Mouse (Mus musculus): ENCODE data around the gene Crygc. TPM values are rescaled to one million over a fixed set of nuclear protein-coding genes. Genes with fewer than 3 reads are reported as not detected.

The Crygc gene
- polyA plus RNA-seq, 1 experiment from 2014 or later: not detected

DNA sequence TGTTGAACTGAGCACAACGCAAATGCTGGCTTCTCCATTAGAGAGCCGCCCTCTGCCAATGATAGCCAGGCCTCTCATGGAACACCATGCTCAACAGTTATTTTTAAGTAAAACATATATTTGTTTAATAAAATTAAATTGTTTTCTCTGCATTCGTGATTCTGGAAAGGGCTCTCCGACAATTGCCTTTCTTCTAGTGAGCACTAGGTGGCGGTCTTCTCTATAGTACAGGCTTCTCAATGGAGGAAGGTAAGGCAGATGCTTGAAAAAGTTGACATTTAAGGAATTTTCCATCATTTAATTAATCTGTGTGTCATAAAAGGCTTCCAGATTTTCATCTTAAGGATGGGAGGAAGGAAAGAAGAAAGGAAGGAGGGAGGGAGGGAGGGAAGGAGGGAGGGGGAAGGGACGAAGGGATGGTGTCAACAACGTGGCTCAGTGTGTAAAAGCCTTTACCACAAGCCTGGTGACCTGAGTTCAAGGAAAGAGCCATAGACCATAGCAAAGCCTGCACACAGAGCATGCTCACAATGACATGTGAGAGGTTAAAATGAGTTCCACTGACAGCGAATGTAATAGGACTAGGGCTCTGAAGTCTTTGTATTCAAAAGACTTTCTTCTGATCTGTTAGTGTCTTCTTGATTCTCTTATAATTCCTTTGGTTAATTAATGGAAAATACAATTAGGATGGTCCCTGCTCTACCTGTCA, 26.9 kb downstream of the Crygc start:
- 38% methylated on average over 8 of the region's 8 CpGs for WGBS (ENCODE audit: insufficient replicate concordance)
- no peaks in the 10 kb centered on the region for H3K36me3 ChIP-seq (ENCODE audit: control insufficient read depth, insufficient read depth, low read length)
- no peak overlapping the region for H3K9ac ChIP-seq (ENCODE audit: low read depth, low read length)
- no peak overlapping the region for H3K4me2 ChIP-seq
- no peak overlapping the region for H3K27ac ChIP-seq (ENCODE audit: low read depth, low read length)
- no peak for ATAC-seq (replicated peaks; ENCODE audit: insufficient number of reproducible peaks, low FRiP score, low TSS enrichment)
- H3K4me1 ChIP-seq (ENCODE audit: control insufficient read depth, insufficient read depth, low read length): no peaks in the 10 kb centered on the region
- no peaks in the 10 kb centered on the region for H3K9me3 ChIP-seq (replicated peaks; ENCODE audit: control insufficient read depth, low read length)
- no peak overlapping the region for H3K4me3 ChIP-seq (ENCODE audit: low read depth, low read length)
- H3K27me3 ChIP-seq (ENCODE audit: control insufficient read depth, insufficient read depth, low read length): no peaks in the 10 kb centered on the region

DNA sequence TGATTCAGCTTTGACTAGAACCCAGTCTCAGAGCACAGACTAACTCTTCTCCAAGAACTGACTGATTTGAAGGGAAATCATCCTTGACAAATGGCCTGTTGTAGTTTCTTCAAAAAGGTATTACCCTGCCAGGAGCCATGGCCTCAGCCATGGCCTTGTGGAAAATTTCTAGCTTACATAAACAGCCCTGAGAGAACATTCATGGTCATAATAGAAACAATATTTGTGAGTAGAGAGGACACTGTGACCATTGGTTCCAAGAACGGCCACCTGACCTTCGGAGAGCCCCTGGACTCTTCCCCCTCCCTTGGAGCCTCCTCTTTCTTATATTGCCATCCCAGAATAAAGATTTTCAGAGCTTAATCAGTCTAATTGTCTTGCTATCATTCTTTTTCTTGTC, 30.1 kb downstream of the Crygc start:
- Histone ChIP-seq H3K9ac (ENCODE audit: low read depth, low read length) (no peak overlapping the region), H3K27ac (ENCODE audit: low read depth, low read length) (no peak overlapping the region), H3K4me3 (ENCODE audit: low read depth, low read length) (no peak overlapping the region), H3K4me2 (no peak overlapping the region), H3K27me3 (ENCODE audit: control insufficient read depth, insufficient read depth, low read length) (no peaks in the 10 kb centered on the region), H3K9me3 (replicated peaks; ENCODE audit: control insufficient read depth, low read length) (no peaks in the 10 kb centered on the region), H3K36me3 (ENCODE audit: control insufficient read depth, insufficient read depth, low read length) (no peaks in the 10 kb centered on the region), H3K4me1 (ENCODE audit: control insufficient read depth, insufficient read depth, low read length) (no peaks in the 10 kb centered on the region)
- ATAC-seq (replicated peaks; ENCODE audit: insufficient number of reproducible peaks, low FRiP score, low TSS enrichment): no peak
- WGBS (ENCODE audit: insufficient replicate concordance): 81% methylated on average over 2 of the region's 2 CpGs

DNA sequence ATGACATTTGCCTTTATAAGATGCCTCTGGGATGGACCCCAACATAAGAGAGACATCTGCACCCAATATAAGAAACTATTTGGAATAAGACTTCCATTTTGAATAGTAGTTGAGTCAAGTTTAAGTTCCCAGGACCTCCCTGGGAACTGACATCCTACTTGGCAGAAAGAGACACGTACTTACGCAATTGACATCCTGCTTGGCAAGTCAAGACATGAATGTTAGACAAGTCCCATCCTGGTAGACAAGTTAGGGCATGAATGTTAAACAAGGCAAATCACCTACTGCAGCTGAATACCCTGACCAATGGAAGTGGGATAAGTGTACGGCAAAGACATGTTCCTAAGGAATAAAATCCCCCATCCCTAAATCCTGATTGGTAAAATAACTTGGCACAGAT, 31.7 kb downstream of the Crygc start:
- H3K4me2 ChIP-seq: no peak overlapping the region

DNA sequence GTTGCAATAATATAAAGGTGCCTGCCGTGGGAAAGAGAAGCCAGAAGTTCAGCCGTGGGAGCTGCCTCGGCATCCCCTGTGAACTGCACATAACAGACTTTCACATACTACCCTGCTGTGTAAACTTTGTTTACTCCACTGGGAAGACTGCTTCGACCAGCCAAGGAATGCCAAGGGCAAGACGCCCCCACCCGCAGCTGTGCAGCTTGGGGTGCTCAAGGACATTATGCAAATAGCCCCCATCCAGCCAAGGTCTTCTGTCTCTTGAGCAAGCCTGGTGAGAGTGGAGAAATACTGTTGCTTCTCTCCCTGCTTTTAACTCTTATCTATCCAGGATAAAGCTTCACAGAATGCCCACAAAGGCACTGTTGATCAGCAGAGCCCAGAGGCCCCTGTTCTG, 32.7 kb downstream of the Crygc start:
- ATAC-seq (replicated peaks; ENCODE audit: insufficient number of reproducible peaks, low FRiP score, low TSS enrichment): no peak
- WGBS (ENCODE audit: insufficient replicate concordance): 63% methylated on average over 6 of the region's 6 CpGs
- Histone ChIP-seq H3K27me3 (ENCODE audit: control insufficient read depth, insufficient read depth, low read length) (no peaks in the 10 kb centered on the region), H3K4me2 (no peak overlapping the region), H3K4me1 (ENCODE audit: control insufficient read depth, insufficient read depth, low read length) (no peaks in the 10 kb centered on the region), H3K9me3 (replicated peaks; ENCODE audit: control insufficient read depth, low read length) (no peaks in the 10 kb centered on the region), H3K36me3 (ENCODE audit: control insufficient read depth, insufficient read depth, low read length) (no peaks in the 10 kb centered on the region), H3K27ac (ENCODE audit: low read depth, low read length) (no peak overlapping the region), H3K4me3 (ENCODE audit: low read depth, low read length) (no peak overlapping the region), H3K9ac (ENCODE audit: low read depth, low read length) (no peak overlapping the region)

More for the DNA sequence above, 31.7 kb downstream of the Crygc start:
- 80% methylated on average over 3 of the region's 3 CpGs for WGBS (ENCODE audit: insufficient replicate concordance)
- no peak overlapping the region for H3K4me3 ChIP-seq (ENCODE audit: low read depth, low read length)
- no peaks in the 10 kb centered on the region for H3K36me3 ChIP-seq (ENCODE audit: control insufficient read depth, insufficient read depth, low read length)
- H3K9ac ChIP-seq (ENCODE audit: low read depth, low read length): no peak overlapping the region
- H3K9me3 ChIP-seq (replicated peaks; ENCODE audit: control insufficient read depth, low read length): no peaks in the 10 kb centered on the region
- ATAC-seq (replicated peaks; ENCODE audit: insufficient number of reproducible peaks, low FRiP score, low TSS enrichment): no peak
- no peaks in the 10 kb centered on the region for H3K27me3 ChIP-seq (ENCODE audit: control insufficient read depth, insufficient read depth, low read length)
- H3K27ac ChIP-seq (ENCODE audit: low read depth, low read length): no peak overlapping the region
- no peaks in the 10 kb centered on the region for H3K4me1 ChIP-seq (ENCODE audit: control insufficient read depth, insufficient read depth, low read length)

DNA sequence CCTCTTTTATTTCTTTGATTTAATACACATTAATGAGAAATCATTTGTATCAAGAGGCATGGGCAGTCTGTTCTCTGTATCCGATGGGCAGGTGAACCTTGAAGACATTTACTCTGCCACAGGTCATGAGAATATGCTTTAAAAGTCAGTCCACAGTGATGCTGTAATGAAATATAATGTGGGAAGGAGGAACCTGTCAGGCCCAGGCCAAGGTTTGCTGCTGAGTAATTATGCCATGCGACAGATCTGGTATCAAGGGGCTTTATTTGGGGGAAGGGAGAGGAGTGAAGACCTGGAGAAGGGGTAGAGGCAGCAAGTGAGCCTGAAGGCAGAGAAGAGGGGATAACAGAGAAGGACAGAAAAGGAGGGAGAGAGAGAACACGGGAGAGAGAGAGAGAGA, 33.8 kb downstream of the Crygc start:
- no peaks in the 10 kb centered on the region for H3K27me3 ChIP-seq (ENCODE audit: control insufficient read depth, insufficient read depth, low read length)
- no peak for ATAC-seq (replicated peaks; ENCODE audit: insufficient number of reproducible peaks, low FRiP score, low TSS enrichment)
- no peak overlapping the region for H3K27ac ChIP-seq (ENCODE audit: low read depth, low read length)
- H3K4me3 ChIP-seq (ENCODE audit: low read depth, low read length): no peak overlapping the region
- no peaks in the 10 kb centered on the region for H3K9me3 ChIP-seq (replicated peaks; ENCODE audit: control insufficient read depth, low read length)
- 73% methylated on average over 3 of the region's 3 CpGs for WGBS (ENCODE audit: insufficient replicate concordance)
- no peak overlapping the region for H3K4me2 ChIP-seq
- H3K4me1 ChIP-seq (ENCODE audit: control insufficient read depth, insufficient read depth, low read length): no peaks in the 10 kb centered on the region
- H3K9ac ChIP-seq (ENCODE audit: low read depth, low read length): no peak overlapping the region
- no peaks in the 10 kb centered on the region for H3K36me3 ChIP-seq (ENCODE audit: control insufficient read depth, insufficient read depth, low read length)

DNA sequence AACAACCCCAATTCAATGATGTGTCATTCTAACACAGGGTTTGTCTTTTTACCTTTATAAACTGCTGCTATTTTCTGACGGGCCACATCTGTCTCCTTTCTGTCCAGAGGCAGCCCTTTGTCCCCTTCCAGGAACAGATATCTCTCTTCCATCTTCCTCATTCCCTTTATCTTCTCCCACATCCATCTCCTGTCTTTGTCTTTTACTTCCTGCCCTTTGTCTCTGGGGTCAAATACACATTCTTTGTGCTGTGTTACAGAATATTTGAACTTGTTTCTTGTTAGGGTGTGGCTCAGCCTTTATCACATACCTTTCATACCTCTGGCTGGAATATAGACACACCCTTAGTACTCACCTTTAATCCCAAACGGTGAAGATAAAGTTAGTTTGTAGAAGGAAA, 35.9 kb downstream of the Crygc start:
- no peak overlapping the region for H3K4me2 ChIP-seq
- no peak overlapping the region for H3K9ac ChIP-seq (ENCODE audit: low read depth, low read length)
- H3K27ac ChIP-seq (ENCODE audit: low read depth, low read length): no peak overlapping the region
- H3K27me3 ChIP-seq (ENCODE audit: control insufficient read depth, insufficient read depth, low read length): no peaks in the 10 kb centered on the region
- ATAC-seq (replicated peaks; ENCODE audit: insufficient number of reproducible peaks, low FRiP score, low TSS enrichment): no peak
- WGBS (ENCODE audit: insufficient replicate concordance): 49% methylated on average over 2 of the region's 2 CpGs
- no peaks in the 10 kb centered on the region for H3K4me1 ChIP-seq (ENCODE audit: control insufficient read depth, insufficient read depth, low read length)
- H3K36me3 ChIP-seq (ENCODE audit: control insufficient read depth, insufficient read depth, low read length): no peaks in the 10 kb centered on the region
- H3K4me3 ChIP-seq (ENCODE audit: low read depth, low read length): no peak overlapping the region
- H3K9me3 ChIP-seq (replicated peaks; ENCODE audit: control insufficient read depth, low read length): no peaks in the 10 kb centered on the region

GRCm38 (mm10) chr1:65035513-65035912, 38.0 kb downstream of the Crygc start:
- H3K9me3 ChIP-seq (replicated peaks; ENCODE audit: control insufficient read depth, low read length): no peaks in the 10 kb centered on the region
- no peak for ATAC-seq (replicated peaks; ENCODE audit: insufficient number of reproducible peaks, low FRiP score, low TSS enrichment)

GRCm38 (mm10) chr1:65032641-65033040, 40.8 kb downstream of the Crygc start, which contains the start of gene Akr1cl:
Akr1cl (minus strand) TSS chr1:65032759.
- H3K36me3 ChIP-seq (ENCODE audit: control insufficient read depth, insufficient read depth, low read length): no peaks in the 10 kb centered on the region
- no peaks in the 10 kb centered on the region for H3K4me1 ChIP-seq (ENCODE audit: control insufficient read depth, insufficient read depth, low read length)
- no peak within 1 kb of the TSS for H3K27ac ChIP-seq (ENCODE audit: low read depth, low read length)
- no peaks in the 10 kb centered on the region for H3K9me3 ChIP-seq (replicated peaks; ENCODE audit: control insufficient read depth, low read length)
- H3K27me3 ChIP-seq (ENCODE audit: control insufficient read depth, insufficient read depth, low read length): no peaks in the 10 kb centered on the region
- H3K9ac ChIP-seq (ENCODE audit: low read depth, low read length): no peak within 1 kb of the TSS
- no peak within 1 kb of the TSS for H3K4me3 ChIP-seq (ENCODE audit: low read depth, low read length)
- H3K4me2 ChIP-seq: no peak within 1 kb of the TSS
- ATAC-seq (replicated peaks; ENCODE audit: insufficient number of reproducible peaks, low FRiP score, low TSS enrichment): no peak

More at GRCm38 (mm10) chr1:65035513-65035912, 38.0 kb downstream of the Crygc start:
- H3K27me3 ChIP-seq (ENCODE audit: control insufficient read depth, insufficient read depth, low read length): no peaks in the 10 kb centered on the region
- H3K4me1 ChIP-seq (ENCODE audit: control insufficient read depth, insufficient read depth, low read length): no peaks in the 10 kb centered on the region
- no peak overlapping the region for H3K9ac ChIP-seq (ENCODE audit: low read depth, low read length)
- H3K36me3 ChIP-seq (ENCODE audit: control insufficient read depth, insufficient read depth, low read length): no peaks in the 10 kb centered on the region
- WGBS (ENCODE audit: insufficient replicate concordance): 41% methylated on average over 3 of the region's 3 CpGs
- H3K27ac ChIP-seq (ENCODE audit: low read depth, low read length): no peak overlapping the region
- H3K4me2 ChIP-seq: no peak overlapping the region
- H3K4me3 ChIP-seq (ENCODE audit: low read depth, low read length): no peak overlapping the region

DNA sequence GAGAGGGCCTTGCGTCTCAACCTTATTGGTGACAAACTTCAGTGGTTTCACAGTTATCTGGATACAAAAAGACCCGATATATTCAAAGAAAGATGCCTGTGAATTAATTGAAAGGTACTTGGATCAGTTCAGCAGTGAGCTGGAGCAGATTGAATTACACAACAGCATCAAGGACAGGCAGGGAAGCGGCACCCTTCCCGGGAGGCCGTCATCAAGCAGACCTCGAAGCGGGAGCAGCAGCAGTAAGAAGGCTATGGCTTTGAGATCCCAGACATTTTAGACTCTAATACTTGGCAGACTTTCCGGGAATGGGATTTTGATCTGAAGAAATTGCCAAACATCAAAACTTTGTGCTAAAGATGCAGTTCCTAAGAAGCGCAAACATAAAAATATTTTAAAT, 45.3 kb downstream of the Crygc start:
- H3K4me1 ChIP-seq (ENCODE audit: control insufficient read depth, insufficient read depth, low read length): no peaks in the 10 kb centered on the region
- no peaks in the 10 kb centered on the region for H3K36me3 ChIP-seq (ENCODE audit: control insufficient read depth, insufficient read depth, low read length)
- H3K4me2 ChIP-seq: no peak overlapping the region
- H3K9ac ChIP-seq (ENCODE audit: low read depth, low read length): no peak overlapping the region
- H3K9me3 ChIP-seq (replicated peaks; ENCODE audit: control insufficient read depth, low read length): no peaks in the 10 kb centered on the region
- no peaks in the 10 kb centered on the region for H3K27me3 ChIP-seq (ENCODE audit: control insufficient read depth, insufficient read depth, low read length)
- WGBS (ENCODE audit: insufficient replicate concordance): 76% methylated on average over 9 of the region's 9 CpGs
- no peak overlapping the region for H3K4me3 ChIP-seq (ENCODE audit: low read depth, low read length)
- no peak for ATAC-seq (replicated peaks; ENCODE audit: insufficient number of reproducible peaks, low FRiP score, low TSS enrichment)
- no peak overlapping the region for H3K27ac ChIP-seq (ENCODE audit: low read depth, low read length)
